In the genomic region with DNA sequence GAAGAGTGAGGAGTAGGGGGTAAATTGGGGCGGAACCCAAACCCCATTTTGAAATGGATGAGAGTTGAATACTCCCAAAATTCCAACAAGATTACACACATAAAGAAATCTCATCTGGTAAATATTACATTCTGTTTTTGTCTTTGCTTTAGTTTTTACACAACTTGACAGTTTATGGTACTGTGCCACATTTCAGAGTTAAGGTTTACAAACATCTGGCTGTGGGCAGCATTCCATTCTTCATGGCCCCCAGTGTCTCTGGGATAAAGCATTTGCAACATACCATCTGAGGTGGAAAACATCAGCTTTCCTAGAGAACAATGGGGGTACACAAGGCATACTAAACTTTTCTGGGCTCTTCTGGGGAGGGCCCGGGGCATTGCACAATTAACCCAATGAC, we compare ENCODE assay signal across 19 mouse cellular contexts.
DNase-seq lines count a peak whose midpoint lies in the region; ATAC-seq and TF ChIP-seq lines count a peak whose summit lies in the region.
"Had no signal": no experiment of that assay in that cellular context is flagged by ENCODE, and none has a peak within 500 bp of the region (broad histone marks: within the 10 kb centered on the region; RNA-seq: fewer than 3 reads in every experiment).

No protein-coding gene starts in this region.

- H3K27me3 ChIP-seq in embryonic facial prominence, embryonic 15.5 days = no peaks in the 10 kb centered on the region
- H3K27me3 ChIP-seq: forebrain, embryonic 12.5 days; heart, embryonic 13.5 days; intestine, embryonic 15.5 days had no signal

- H3K9ac ChIP-seq in embryonic facial prominence, embryonic 15.5 days = no peak overlapping the region
- H3K9ac ChIP-seq: forebrain, embryonic 12.5 days; heart, embryonic 13.5 days; hindbrain, embryonic 14.5 days; intestine, embryonic 15.5 days had no signal

- TF ChIP-seq CTCF in lung, adult 2 months (IDR thresholded peaks at IDR 0.05; ENCODE audit: insufficient read depth, low read length) = no peak

- H3K4me1 ChIP-seq in embryonic facial prominence, embryonic 15.5 days = 0 out of 2 replicates have a peak, but pooled peaks cover 3% of the 10 kb centered on the region
- no peaks in the 10 kb centered on the region for H3K4me1 ChIP-seq in lung, adult 2 months (ENCODE audit: control insufficient read depth, insufficient read depth, low read length)
- H3K4me1 ChIP-seq: forebrain, embryonic 12.5 days; heart, embryonic 13.5 days; intestine, embryonic 15.5 days had no signal

- H3K36me3 ChIP-seq in embryonic facial prominence, embryonic 15.5 days = no peaks in the 10 kb centered on the region
- H3K36me3 ChIP-seq: forebrain, embryonic 12.5 days; G1E; heart, embryonic 13.5 days; intestine, embryonic 15.5 days had no signal

- no peaks in the 10 kb centered on the region for H3K9me3 ChIP-seq in embryonic facial prominence, embryonic 15.5 days (replicated peaks)
- H3K9me3 ChIP-seq: forebrain, embryonic 12.5 days; G1E; heart, embryonic 13.5 days; intestine, embryonic 15.5 days had no signal

- H3K4me2 ChIP-seq in embryonic facial prominence, embryonic 15.5 days (replicated peaks) = no peak overlapping the region
- H3K4me2 ChIP-seq: forebrain, embryonic 12.5 days; heart, embryonic 13.5 days; hindbrain, embryonic 14.5 days; intestine, embryonic 15.5 days had no signal

- DNase-seq in heart, adult 18-20 months = peak; percentile 10 to 11
- no peak for DNase-seq in heart, postnatal 14 days
- peak; percentile 76 for DNase-seq in adipocyte (ENCODE audit: low spot score)
- DNase-seq in testis, postnatal 14 days (ENCODE audit: low spot score) = no peak
- DNase-seq in lung, adult 2 months = no peak
- DNase-seq: B cell, adult 2 months; cerebellum, adult 11 months; cerebellum, adult 8-10 months; cerebellum, postnatal 14 days; heart, postnatal 4 days; kidney, adult 18-20 months had no signal

- ATAC-seq in embryonic facial prominence, embryonic 15.5 days (ENCODE audit: insufficient number of reproducible peaks, low FRiP score, low TSS enrichment, low read depth) = peak; percentile 51
- ATAC-seq: CD4-positive, CD25-positive, alpha-beta regulatory T cell, adult 4 months; forebrain, embryonic 16.5 days; intestine, embryonic 15.5 days had no signal

- intact Hi-C loops in heart, postnatal 14 days (cut with DNase I) = no loop called here

- no peak overlapping the region for H3K4me3 ChIP-seq in embryonic facial prominence, embryonic 15.5 days (replicated peaks)
- H3K4me3 ChIP-seq in lung, adult 2 months (replicated peaks; ENCODE audit: extremely low read depth, low read depth, low read length) = no peak overlapping the region
- H3K4me3 ChIP-seq: forebrain, embryonic 12.5 days; heart, embryonic 13.5 days; intestine, embryonic 15.5 days had no signal

- 51% methylated on average over 2 of the region's 2 CpGs for WGBS in embryonic facial prominence, embryonic 15.5 days
- 78% methylated on average over 2 of the region's 2 CpGs for WGBS in lung, adult 2 months

- H3K27ac ChIP-seq in embryonic facial prominence, embryonic 15.5 days (replicated peaks) = peak overlapping the region; percentile 71
- H3K27ac ChIP-seq: forebrain, embryonic 12.5 days; heart, embryonic 13.5 days; hindbrain, embryonic 14.5 days; intestine, embryonic 15.5 days had no signal

- TF ChIP-seq POLR2A in lung, adult 2 months (IDR thresholded peaks at IDR 0.05; ENCODE audit: borderline replicate concordance, extremely low read depth, low read depth, low read length) = no peak

Comparison
In these comparisons a context has a peak if more than half of its experiments do, and no peak if none do; other contexts are left out.
1. DNase-seq: peak in heart, adult 18-20 months (2 of 2) and adipocyte (single experiment); none in heart, postnatal 14 days (0 of 2), testis, postnatal 14 days (single experiment) and lung, adult 2 months (single experiment).